Mouse (Mus musculus) G1E (cell line): Measurements from ENCODE around the gene Batf3.

Source experiments
- CTCF ChIP-seq: IDR thresholded peaks from 2 replicates; pipeline ENCODE4 v1.5.1; 2012; ENCODE audit warnings: low read depth, low read length, inconsistent platforms, mixed read lengths
- GATA1 ChIP-seq: IDR thresholded peaks from 2 replicates; pipeline ENCODE4 v1.6.1; 2012; ENCODE audit warnings: borderline replicate concordance, low read length, inconsistent platforms, mixed read lengths
- GATA2 ChIP-seq: IDR thresholded peaks from 2 replicates; pipeline ENCODE4 v1.6.1; 2012; ENCODE audit warnings: low read depth, low read length, inconsistent platforms, borderline replicate concordance

- TF ChIP-seq CTCF (no peak), GATA1 (no peak), GATA2 (no peak)
These were observed 2.6 kb upstream of the Batf3 start for GRCm38 (mm10) chr1:191095019-191095418.
